Comparison of ENCODE assay signal across 7 mouse cellular contexts in the genomic region with DNA sequence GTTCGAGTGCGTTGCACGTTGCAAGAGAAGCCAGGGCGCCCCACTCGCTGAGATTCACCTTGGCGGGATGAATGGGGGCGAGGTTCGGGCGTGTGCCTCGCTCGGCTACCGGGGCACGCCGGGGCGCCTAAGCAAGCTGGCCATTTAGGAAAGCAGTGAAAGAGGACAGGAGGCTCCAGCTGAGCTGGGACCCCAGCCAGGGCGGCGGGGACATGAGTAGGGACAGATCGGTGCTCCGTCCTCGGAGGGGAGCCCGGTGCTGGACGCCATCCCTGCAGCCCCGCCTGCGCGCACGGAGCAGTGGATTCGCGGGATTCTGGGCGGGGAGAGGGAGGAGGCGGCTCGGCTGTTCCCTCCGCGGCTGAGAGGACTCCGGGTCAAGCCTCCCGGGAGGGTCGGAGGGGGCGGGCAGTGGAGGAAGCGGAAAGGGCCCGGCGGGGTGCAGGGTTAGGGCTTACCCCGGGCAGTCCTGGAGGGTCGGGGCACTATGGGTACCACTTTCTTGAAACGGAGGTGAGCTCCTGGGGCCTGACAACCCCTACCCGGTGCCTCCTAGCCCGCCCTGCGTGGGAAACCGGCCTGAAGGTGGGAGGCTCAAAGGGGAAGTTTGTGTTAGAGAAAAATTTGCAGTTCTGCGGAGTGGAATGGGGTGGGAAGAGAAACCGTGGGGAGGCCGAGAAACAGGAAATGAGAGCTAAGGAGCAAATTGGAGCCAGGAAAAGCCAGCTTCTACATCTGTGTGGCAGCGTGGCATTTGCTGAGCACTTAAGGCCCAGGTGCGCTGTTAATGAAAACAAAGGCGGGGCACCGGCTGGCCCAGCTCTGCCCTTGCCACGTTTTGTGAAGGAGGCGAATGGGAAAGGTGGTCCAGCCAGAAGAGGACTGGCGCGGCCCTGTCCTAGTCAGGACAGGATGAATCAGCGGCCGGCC. TPM values are rescaled to one million over a fixed set of nuclear protein-coding genes. Genes with fewer than 3 reads are reported as not detected.
DNase-seq lines count a peak whose midpoint lies in the region; ATAC-seq and TF ChIP-seq lines count a peak whose summit lies in the region.

No protein-coding gene starts in this region.

- H3K4me1 ChIP-seq in bone marrow macrophage, adult 2 months (ENCODE audit: control insufficient read depth, insufficient read depth, low read length), result no peaks in the 10 kb centered on the region
- peaks cover 18% of the 10 kb centered on the region for H3K4me1 ChIP-seq in limb, embryonic 13.5 days
- H3K4me1 ChIP-seq in midbrain, embryonic 14.5 days (ENCODE audit: control insufficient read depth, insufficient read depth, low read length), result peaks cover 13% of the 10 kb centered on the region

- H3K4me3 ChIP-seq in bone marrow macrophage, adult 2 months (ENCODE audit: insufficient read depth, low read length), result 0 out of 2 replicates have a peak overlapping the region, but pooled peaks have one; percentile 16
- peak overlapping the region; percentile 69 for H3K4me3 ChIP-seq in limb, embryonic 13.5 days
- H3K4me3 ChIP-seq in midbrain, embryonic 14.5 days (replicated peaks; ENCODE audit: low read depth, low read length), result peak overlapping the region; percentile 63

- ATAC-seq in limb, embryonic 13.5 days (ENCODE audit: low FRiP score, low read depth), result peak; percentile 29
- ATAC-seq in midbrain, embryonic 14.5 days (ENCODE audit: low FRiP score, low TSS enrichment), result peak; percentile 50

- under 1% methylated on average over 60 of the region's 60 CpGs for WGBS in limb, embryonic 13.5 days
- under 1% methylated on average over 60 of the region's 60 CpGs for WGBS in midbrain, embryonic 14.5 days

- no peak for TF ChIP-seq POLR2A in bone marrow macrophage, adult 2 months (IDR thresholded peaks at IDR 0.05; ENCODE audit: borderline replicate concordance, low read depth, low read length)

- no peaks in the 10 kb centered on the region for H3K9me3 ChIP-seq in limb, embryonic 13.5 days
- no peaks in the 10 kb centered on the region for H3K9me3 ChIP-seq in midbrain, embryonic 14.5 days (ENCODE audit: control insufficient read depth, low read length)

- peak overlapping the region; percentile 85 for H3K4me2 ChIP-seq in limb, embryonic 13.5 days (replicated peaks)
- peak overlapping the region; percentile 93 for H3K4me2 ChIP-seq in midbrain, embryonic 14.5 days (ENCODE audit: low read length)

- DNase-seq in embryo, embryonic 9.5 days (ENCODE audit: extremely low spot score), result peak; percentile 88
- DNase-seq in heart, adult 11 months, result peak; percentile 99
- DNase-seq in kidney, adult 11 months, result peak; percentile 81
- peak; percentile 84 for DNase-seq in midbrain, embryonic 14.5 days
- peak; percentile 8 to 20 for DNase-seq in spleen, postnatal 36 days (ENCODE audit: low spot score in 2 of 2)

- peak overlapping the region; percentile 81 for H3K9ac ChIP-seq in limb, embryonic 13.5 days
- H3K9ac ChIP-seq in midbrain, embryonic 14.5 days (replicated peaks; ENCODE audit: low read length), result peak overlapping the region; percentile 86

- no peak overlapping the region for H3K27ac ChIP-seq in bone marrow macrophage, adult 2 months (ENCODE audit: insufficient read depth, low read depth, low read length)
- peak overlapping the region; percentile 98 for H3K27ac ChIP-seq in limb, embryonic 13.5 days
- H3K27ac ChIP-seq in midbrain, embryonic 14.5 days (replicated peaks; ENCODE audit: low read depth, low read length), result peak overlapping the region; percentile 98

- no peak for TF ChIP-seq CTCF in bone marrow macrophage, adult 2 months (IDR thresholded peaks at IDR 0.05; ENCODE audit: low read depth, low read length)

- H3K27me3 ChIP-seq in limb, embryonic 13.5 days, result no peaks in the 10 kb centered on the region
- no peaks in the 10 kb centered on the region for H3K27me3 ChIP-seq in midbrain, embryonic 14.5 days (ENCODE audit: control insufficient read depth, insufficient read depth, low read length)

- no peaks in the 10 kb centered on the region for H3K36me3 ChIP-seq in limb, embryonic 13.5 days
- no peaks in the 10 kb centered on the region for H3K36me3 ChIP-seq in midbrain, embryonic 14.5 days (ENCODE audit: control insufficient read depth, insufficient read depth, low read length)

RNA-seq across cellular contexts. Expression of a gene that starts 1.4 kb away (rescaled TPM):
- not detected in 2 replicates for polyA plus RNA-seq in bone marrow macrophage, adult 2 months (2012; ENCODE audit: insufficient read depth, insufficient read length, missing spikeins)
- 40.5 and 41.7 TPM in 2 replicates for polyA plus RNA-seq in limb, embryonic 13.5 days (2015; fragmentation: Nextera tagmentation; extraction: Ambion mirVana)
- polyA plus RNA-seq in midbrain, embryonic 14.5 days (2014; fragmentation: Nextera tagmentation; extraction: Ambion mirVana), result 36.4 and 61.4 TPM in 2 replicates

Comparison
In these comparisons a context has a peak if more than half of its experiments do, and no peak if none do; other contexts are left out.
1. H3K4me3 ChIP-seq: peak in every context shown above with its lines; median percentile 69 in limb, embryonic 13.5 days; 63 in midbrain, embryonic 14.5 days; 16 in bone marrow macrophage, adult 2 months.
2. DNase-seq: peak in every context shown above with its lines; median percentile 99 in heart, adult 11 months; 88 in embryo, embryonic 9.5 days; 84 in midbrain, embryonic 14.5 days; 81 in kidney, adult 11 months; 14 in spleen, postnatal 36 days.
3. RNA of a gene that starts 1.4 kb away (polyA plus RNA-seq): 36.4 to 61.4 TPM in midbrain, embryonic 14.5 days and 40.5 to 41.7 TPM in limb, embryonic 13.5 days; not detected in bone marrow macrophage, adult 2 months; every median in the first group is over 10 times any median in the second.